Mouse (Mus musculus): ENCODE data around the gene Gtf2i.

- TF ChIP-seq ZNF384 (IDR thresholded peaks at IDR 0.05; ENCODE audit: low read depth, low read length) (no peak), CHD2 (IDR thresholded peaks at IDR 0.05; ENCODE audit: low read depth, low read length) (no peak)
Measured at GRCm38 (mm10) chr5:134268751-134269150, 45.8 kb downstream of the Gtf2i start.

Measured in ES-E14 (cell line).